Mouse (Mus musculus) limb, embryonic 14.5 days (tissue): ENCODE data around the gene Cd276. TPM values are rescaled to one million over a fixed set of nuclear protein-coding genes. Genes with fewer than 3 reads are reported as not detected.

Experiments used
- ATAC-seq: fragments of 200-750 bp; cut with Nextera tagmentation; 2 replicates; pipeline ENCODE4 v1.8.0; 2017; ENCODE audit warnings: low read depth, moderate number of reproducible peaks, moderate TSS enrichment; ENCODE audit not compliant: low FRiP score
- DNase-seq: peaks from one replicate; pipeline ENCODE4 v3.0.0-alpha.2; 2015; ENCODE audit warnings: low spot score
- H3K27ac ChIP-seq: fragments of 300-500 bp; sonication (generic); replicated peaks from 2 replicates; pipeline ENCODE4 v1.5.1; 2014; ENCODE audit warnings: low read depth, mild to moderate bottlenecking, low read length, moderate library complexity, mixed read lengths
- H3K27me3 ChIP-seq: fragments of 300-500 bp; sonication (generic); 2 replicates; pipeline ENCODE4 v1.6.1; 2014; ENCODE audit warnings: low read length, mixed read lengths; ENCODE audit not compliant: control insufficient read depth, insufficient read depth
- H3K36me3 ChIP-seq: fragments of 300-500 bp; sonication (generic); 2 replicates; pipeline ENCODE4 v1.6.1; 2014; ENCODE audit warnings: mild to moderate bottlenecking, low read length, moderate library complexity, mixed read lengths; ENCODE audit not compliant: control insufficient read depth, insufficient read depth
- H3K4me1 ChIP-seq: fragments of 300-500 bp; sonication (generic); 2 replicates; pipeline ENCODE4 v1.6.1; 2014; ENCODE audit warnings: antibody characterized with exemption, low read length, mixed read lengths; ENCODE audit not compliant: control insufficient read depth, insufficient read depth
- H3K4me2 ChIP-seq: fragments of 300-500 bp; sonication (generic); replicated peaks from 2 replicates; pipeline ENCODE4 v1.6.1; 2014; ENCODE audit warnings: low read depth, mild to moderate bottlenecking, low read length, moderate library complexity; ENCODE audit not compliant: severe bottlenecking
- H3K4me3 ChIP-seq: fragments of 300-500 bp; sonication (generic); replicated peaks from 2 replicates; pipeline ENCODE4 v1.5.1; 2014; ENCODE audit warnings: low read length
- H3K9ac ChIP-seq: fragments of 300-500 bp; sonication (generic); 2 replicates; pipeline ENCODE4 v1.6.1; 2014; ENCODE audit warnings: mild to moderate bottlenecking, low read depth, low read length, moderate library complexity; ENCODE audit not compliant: severe bottlenecking
- H3K9me3 ChIP-seq: fragments of 300-500 bp; sonication (generic); 2 replicates; pipeline ENCODE4 v1.6.1; 2016; ENCODE audit warnings: low read length; ENCODE audit not compliant: control insufficient read depth
- POLR2A ChIP-seq: fragments of 200-500 bp; IDR thresholded peaks from 2 replicates; pipeline ENCODE4 v1.8.0; 2012; ENCODE audit warnings: inconsistent platforms, mild to moderate bottlenecking, moderate library complexity, borderline replicate concordance; ENCODE audit not compliant: insufficient read depth, insufficient read length; ENCODE audit errors: extremely low read depth
- WGBS: fragments of 180-500 bp; shearing (Covaris S2); extraction: QIAGEN DNeasy Blood & Tissue Kit; methylation state at CpG from one replicate; pipeline ENCODE4 v1.1.7; 2014; 5-methylcytosine and 5-hydroxymethylcytosine counted together
- polyA plus RNA-seq, 2 experiments: library from polyadenylated mRNA; depleted of rRNA in 1 of 2; stranded (reverse) in 1 of 2; unstranded in 1 of 2; fragments of >200 nt; fragmentation: Nextera tagmentation in 1 of 2; extraction: Ambion mirVana in 1 of 2; gene quantifications; 2 replicates each; pipeline versions ENCODE4 v1.2.1 to v1.2.3; 2012 to 2014

Cd276 gene
- polyA plus RNA-seq, 2 experiments = 64.8 to 64.9 TPM

DNA sequence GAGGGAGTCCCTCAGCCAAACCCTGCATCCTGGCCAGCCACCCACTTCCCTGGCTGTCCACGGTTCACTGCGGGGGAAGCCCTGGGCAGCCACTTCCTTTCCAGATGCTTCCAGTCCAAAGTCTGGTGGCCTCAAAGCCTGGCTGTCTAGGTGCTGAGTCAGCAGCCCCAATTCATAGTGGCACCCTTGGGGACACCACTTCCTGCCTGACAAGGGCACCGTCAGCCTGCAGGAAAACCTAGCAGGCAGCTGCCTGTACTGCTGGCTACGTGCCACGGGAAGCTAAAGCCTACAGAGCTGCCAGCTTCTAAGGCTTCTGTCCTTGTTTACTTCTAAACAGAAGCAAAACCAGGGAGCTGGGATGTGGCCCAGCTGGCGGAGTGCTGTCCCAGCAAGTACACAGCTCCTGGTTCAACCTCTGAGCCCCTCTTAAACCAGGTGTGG is 13.3 kb downstream of the Cd276 start:
- no peak overlapping the region for H3K4me2 ChIP-seq
- DNase-seq (peak; percentile 76), ATAC-seq (no peak)
- no peak for TF ChIP-seq POLR2A
- H3K27ac ChIP-seq = 0 out of 2 replicates have a peak overlapping the region, but pooled peaks have one; percentile 27
- WGBS = 34% methylated on average over 6 of the region's 6 CpGs
- peaks cover 31% of the 10 kb centered on the region for H3K36me3 ChIP-seq
- no peaks in the 10 kb centered on the region for H3K9me3 ChIP-seq
- peaks cover 11% of the 10 kb centered on the region for H3K4me1 ChIP-seq
- H3K9ac ChIP-seq = peak overlapping the region; percentile 16; the same call in 1 of the 2 replicates
- no peak overlapping the region for H3K4me3 ChIP-seq
- H3K27me3 ChIP-seq = no peaks in the 10 kb centered on the region

DNA sequence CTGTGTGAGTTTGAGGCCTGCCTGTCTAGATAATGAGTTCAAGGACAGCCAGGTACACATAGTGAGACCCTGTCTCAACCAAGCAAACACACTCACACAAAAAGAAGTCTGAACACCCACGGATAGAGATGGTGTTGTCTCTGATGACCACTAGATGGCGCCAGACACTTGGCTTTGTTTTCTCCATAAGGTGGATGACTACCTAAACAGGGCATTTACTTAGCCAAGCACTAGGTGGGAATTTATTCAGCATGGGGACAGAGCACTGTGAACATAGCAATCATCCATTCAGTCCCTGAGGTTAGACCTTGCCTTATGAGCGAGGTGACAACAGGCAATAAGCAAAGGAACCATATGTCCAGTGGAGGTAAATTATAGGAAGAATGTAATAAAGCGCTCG is 15.4 kb downstream of the Cd276 start:
- WGBS = 49% methylated on average over 5 of the region's 5 CpGs
- H3K4me2 ChIP-seq = no peak overlapping the region
- no peak overlapping the region for H3K9ac ChIP-seq
- H3K27me3 ChIP-seq = no peaks in the 10 kb centered on the region
- ATAC-seq (peak; percentile 55; the same call in 1 of the 2 replicates), DNase-seq (peak; percentile 86)
- peaks cover 11% of the 10 kb centered on the region for H3K4me1 ChIP-seq
- no peak for TF ChIP-seq POLR2A
- H3K4me3 ChIP-seq = no peak overlapping the region
- H3K27ac ChIP-seq = no peak overlapping the region
- H3K36me3 ChIP-seq = peaks cover 48% of the 10 kb centered on the region
- no peaks in the 10 kb centered on the region for H3K9me3 ChIP-seq

DNA sequence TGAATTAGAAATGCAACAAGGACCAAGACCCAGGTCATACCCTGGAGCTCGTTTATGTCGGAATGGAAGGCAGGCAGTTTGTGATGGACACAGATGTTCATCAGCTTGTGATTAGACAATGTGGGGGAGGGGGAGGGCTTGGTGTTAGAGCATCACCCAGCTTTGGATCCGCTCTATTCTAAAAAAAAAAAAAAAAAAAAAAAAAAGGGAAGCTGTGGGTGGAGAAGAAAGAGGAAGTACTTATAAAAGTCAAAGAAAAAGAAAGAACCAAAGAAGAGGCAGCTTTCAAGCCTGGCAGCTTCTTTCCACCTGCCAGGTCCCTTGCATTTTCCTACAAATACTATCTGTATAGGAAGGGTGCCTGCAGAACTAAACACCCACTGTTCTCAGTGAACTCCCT is 17.5 kb downstream of the Cd276 start:
- H3K4me2 ChIP-seq = no peak overlapping the region

GRCm38 (mm10) chr9:58535447-58536134 is 19.6 kb downstream of the Cd276 start:
- no peak for ATAC-seq
- TF ChIP-seq POLR2A = no peak
- DNase-seq = no peak
- 82% methylated on average over 20 of the region's 20 CpGs for WGBS
- Histone ChIP-seq H3K4me1 (no peaks in the 10 kb centered on the region), H3K27me3 (no peaks in the 10 kb centered on the region), H3K9me3 (no peaks in the 10 kb centered on the region), H3K4me3 (no peak overlapping the region), H3K36me3 (peaks cover 84% of the 10 kb centered on the region), H3K4me2 (no peak overlapping the region), H3K27ac (no peak overlapping the region), H3K9ac (no peak overlapping the region)

More for the DNA sequence above, 17.5 kb downstream of the Cd276 start:
- no peak for TF ChIP-seq POLR2A
- no peak for ATAC-seq
- H3K27ac ChIP-seq = no peak overlapping the region
- DNase-seq = no peak
- H3K36me3 ChIP-seq = peaks cover 64% of the 10 kb centered on the region
- H3K4me1 ChIP-seq = peaks cover 11% of the 10 kb centered on the region
- no peaks in the 10 kb centered on the region for H3K27me3 ChIP-seq
- WGBS = 89% methylated on average over 3 of the region's 3 CpGs
- H3K4me3 ChIP-seq = no peak overlapping the region
- no peak overlapping the region for H3K9ac ChIP-seq
- no peaks in the 10 kb centered on the region for H3K9me3 ChIP-seq

DNA sequence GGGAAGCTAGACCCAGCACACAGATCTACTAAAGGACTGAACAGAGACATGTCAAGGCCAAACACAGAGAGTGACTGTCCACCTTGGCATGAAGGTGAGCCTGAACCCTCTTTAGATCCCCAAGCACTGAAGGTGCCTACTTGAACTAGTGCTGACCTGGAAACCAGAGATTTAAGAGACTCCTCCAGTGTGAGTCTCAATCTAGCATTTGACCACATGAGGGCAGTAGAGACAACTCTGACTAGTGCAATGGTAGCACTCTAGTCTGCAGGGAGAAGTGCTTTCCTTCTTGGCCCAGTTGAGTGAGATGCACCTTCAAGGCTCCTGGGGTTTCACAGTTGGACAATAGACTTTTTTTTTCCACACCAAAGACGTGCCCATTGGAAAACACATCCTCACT is 20.5 kb downstream of the Cd276 start:
- TF ChIP-seq POLR2A = no peak
- Histone ChIP-seq H3K4me3 (no peak overlapping the region), H3K4me1 (no peaks in the 10 kb centered on the region), H3K9ac (no peak overlapping the region), H3K9me3 (no peaks in the 10 kb centered on the region), H3K4me2 (no peak overlapping the region), H3K36me3 (peaks cover 84% of the 10 kb centered on the region), H3K27me3 (no peaks in the 10 kb centered on the region), H3K27ac (no peak overlapping the region)
- ATAC-seq (no peak), DNase-seq (peak; percentile 85)
- 44% methylated on average over 1 of the region's 1 CpGs for WGBS
